Mouse (Mus musculus) hindbrain, embryonic 16.5 days (tissue): ENCODE results near the gene Prss12. TPM values are rescaled to one million over a fixed set of nuclear protein-coding genes. Genes with fewer than 3 reads are reported as not detected.
"Not testable (repeated sequence)": the region's sequence is repeated elsewhere in the genome, so short reads cannot be mapped to it uniquely, and the experiment has no call there.

ENCODE experiments used
- ATAC-seq: fragments of 200-750 bp; cut with Nextera tagmentation; 2 replicates; pipeline ENCODE4 v1.8.0; 2017; ENCODE audit warnings: moderate TSS enrichment, moderate library complexity
- H3K27ac ChIP-seq: fragments of 300-500 bp; sonication (generic); 2 replicates; pipeline ENCODE4 v1.5.1; 2014; ENCODE audit warnings: low read depth, mild to moderate bottlenecking, control low read depth, low read length, moderate library complexity
- H3K27me3 ChIP-seq: fragments of 300-500 bp; sonication (generic); replicated peaks from 2 replicates; pipeline ENCODE4 v1.6.1; 2014; ENCODE audit warnings: low read length; ENCODE audit not compliant: control insufficient read depth, insufficient read depth
- H3K36me3 ChIP-seq: fragments of 300-500 bp; sonication (generic); 2 replicates; pipeline ENCODE4 v1.6.1; 2014; ENCODE audit warnings: mild to moderate bottlenecking, low read length, moderate library complexity, mixed read lengths; ENCODE audit not compliant: control insufficient read depth, insufficient read depth
- H3K4me1 ChIP-seq: fragments of 300-500 bp; sonication (generic); 2 replicates; pipeline ENCODE4 v1.6.1; 2014; ENCODE audit warnings: low read depth, low read length; ENCODE audit not compliant: control insufficient read depth, insufficient read depth
- H3K4me2 ChIP-seq: fragments of 300-500 bp; sonication (generic); 2 replicates; pipeline ENCODE4 v1.6.1; 2014; ENCODE audit warnings: mild to moderate bottlenecking, low read length, control low read depth, moderate library complexity
- H3K4me3 ChIP-seq: fragments of 300-500 bp; sonication (generic); 2 replicates; pipeline ENCODE4 v1.5.1; 2014; ENCODE audit warnings: mild to moderate bottlenecking, low read length, control low read depth, moderate library complexity
- H3K9ac ChIP-seq: fragments of 300-500 bp; sonication (generic); 2 replicates; pipeline ENCODE4 v1.6.1; 2014; ENCODE audit warnings: low read depth, mild to moderate bottlenecking, control low read depth, low read length, moderate library complexity
- H3K9me3 ChIP-seq: fragments of 300-500 bp; sonication (generic); 2 replicates; pipeline ENCODE4 v1.6.1; 2014; ENCODE audit warnings: mild to moderate bottlenecking, low read length, moderate library complexity; ENCODE audit not compliant: control insufficient read depth
- WGBS: fragments of 180-500 bp; shearing (Covaris S2); extraction: QIAGEN DNeasy Blood & Tissue Kit; methylation state at CpG from one replicate; pipeline ENCODE4 v1.1.7; 2014; 5-methylcytosine and 5-hydroxymethylcytosine counted together
- polyA plus RNA-seq: library from polyadenylated mRNA; unstranded; fragments of >200 nt; fragmentation: Nextera tagmentation; extraction: Ambion mirVana; gene quantifications from 2 replicates; pipeline ENCODE4 v1.2.1, GENCODE M21; 2015

Prss12 gene
- polyA plus RNA-seq, 1 experiment from 2014 or later = 25.9 TPM

DNA sequence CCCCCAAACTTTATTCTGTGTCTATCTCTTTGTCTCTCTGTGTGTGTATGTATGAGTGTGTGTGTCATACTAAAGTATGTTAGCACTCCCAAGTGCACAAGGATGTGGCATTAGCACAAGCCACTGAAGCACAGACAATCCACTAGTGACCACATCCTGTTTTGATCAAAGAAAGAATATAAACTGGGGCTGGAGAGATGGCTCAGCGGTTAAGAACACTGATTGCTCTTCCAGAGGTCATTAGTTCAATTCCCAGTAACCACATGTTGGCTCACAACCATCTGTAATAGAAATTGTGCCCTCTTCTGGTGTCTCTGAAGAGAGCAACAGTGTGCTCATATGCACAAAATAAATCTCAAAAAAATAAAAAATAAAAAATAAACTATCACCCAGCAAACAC, 12.8 kb downstream of the Prss12 start:
- Histone ChIP-seq H3K4me3 (no peak overlapping the region), H3K27me3 (no peaks in the 10 kb centered on the region), H3K27ac (no peak overlapping the region), H3K36me3 (no peaks in the 10 kb centered on the region), H3K9me3 (no peaks in the 10 kb centered on the region), H3K9ac (no peak overlapping the region), H3K4me1 (no peaks in the 10 kb centered on the region), H3K4me2 (no peak overlapping the region)
- no peak for ATAC-seq
- WGBS = 65% methylated on average over 1 of the region's 1 CpGs

DNA sequence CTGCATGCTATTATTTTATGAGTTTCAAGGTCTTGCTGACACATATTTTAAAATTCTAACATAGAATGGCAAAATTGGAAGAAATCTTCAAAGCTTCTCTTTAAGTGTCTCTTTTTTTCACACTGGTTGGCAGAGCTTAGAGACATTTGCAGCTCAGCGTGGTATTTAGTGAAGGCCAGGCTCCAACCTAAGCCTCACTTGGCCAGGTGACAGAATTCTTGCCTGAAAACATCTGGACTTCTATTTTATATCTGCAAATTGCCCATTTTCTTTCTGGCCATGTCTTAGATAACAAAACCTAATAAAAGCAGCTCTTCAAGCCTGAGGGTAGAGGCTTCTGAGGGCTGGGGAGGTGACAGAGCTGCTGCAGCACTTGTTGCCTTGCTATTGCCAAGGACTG, 13.7 kb downstream of the Prss12 start:
- no peak for ATAC-seq
- Histone ChIP-seq H3K27ac (no peak overlapping the region), H3K4me3 (no peak overlapping the region), H3K4me1 (no peaks in the 10 kb centered on the region), H3K27me3 (no peaks in the 10 kb centered on the region), H3K4me2 (no peak overlapping the region), H3K9ac (no peak overlapping the region), H3K36me3 (no peaks in the 10 kb centered on the region), H3K9me3 (no peaks in the 10 kb centered on the region)
- 68% methylated on average over 1 of the region's 1 CpGs for WGBS

DNA sequence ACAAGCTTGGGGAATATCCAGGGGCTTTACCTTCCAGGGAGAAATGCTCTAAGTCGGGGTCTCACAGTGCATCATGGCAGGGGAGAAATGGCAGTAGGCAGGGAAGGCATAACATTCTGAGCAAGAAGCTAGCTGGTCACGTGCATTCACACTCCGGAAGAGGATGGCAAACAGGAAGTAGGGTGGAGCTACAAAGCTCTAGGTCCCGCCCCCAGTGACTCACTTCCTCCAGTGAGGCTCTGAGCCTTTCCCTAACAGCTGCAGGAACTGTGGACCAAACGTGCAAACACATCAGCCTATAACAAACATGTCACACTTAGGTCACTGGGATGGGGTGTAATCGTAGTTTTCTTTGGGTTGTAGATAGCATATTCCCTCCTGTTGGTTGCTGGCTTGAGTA, 15.6 kb downstream of the Prss12 start:
- no peaks in the 10 kb centered on the region for H3K9me3 ChIP-seq
- H3K36me3 ChIP-seq = no peaks in the 10 kb centered on the region
- no peaks in the 10 kb centered on the region for H3K27me3 ChIP-seq
- no peak overlapping the region for H3K4me2 ChIP-seq
- 84% methylated on average over 6 of the region's 6 CpGs for WGBS
- H3K9ac ChIP-seq = no peak overlapping the region
- no peak overlapping the region for H3K4me3 ChIP-seq
- no peak overlapping the region for H3K27ac ChIP-seq
- ATAC-seq = no peak
- no peaks in the 10 kb centered on the region for H3K4me1 ChIP-seq

DNA sequence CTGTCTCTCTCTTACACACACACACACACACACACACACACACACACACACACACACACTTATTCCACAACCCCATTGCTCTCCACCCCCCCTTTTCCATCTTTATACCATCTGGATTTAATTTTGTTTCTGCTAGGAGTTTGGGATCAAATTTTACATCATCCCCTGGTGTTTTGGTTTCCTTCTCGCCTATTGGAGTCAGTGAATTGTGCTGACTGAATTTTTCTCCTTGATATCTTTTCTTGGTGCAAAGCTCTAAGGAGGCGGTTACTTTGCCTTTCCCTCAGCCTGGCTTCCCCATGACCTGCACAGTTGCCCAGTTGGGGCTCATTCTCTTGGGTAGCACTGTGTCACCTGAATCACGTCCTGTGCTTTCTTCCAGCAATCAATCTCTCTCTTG, 30.1 kb downstream of the Prss12 start:
- WGBS = 74% methylated on average over 3 of the region's 3 CpGs
- H3K36me3 ChIP-seq = no peaks in the 10 kb centered on the region

DNA sequence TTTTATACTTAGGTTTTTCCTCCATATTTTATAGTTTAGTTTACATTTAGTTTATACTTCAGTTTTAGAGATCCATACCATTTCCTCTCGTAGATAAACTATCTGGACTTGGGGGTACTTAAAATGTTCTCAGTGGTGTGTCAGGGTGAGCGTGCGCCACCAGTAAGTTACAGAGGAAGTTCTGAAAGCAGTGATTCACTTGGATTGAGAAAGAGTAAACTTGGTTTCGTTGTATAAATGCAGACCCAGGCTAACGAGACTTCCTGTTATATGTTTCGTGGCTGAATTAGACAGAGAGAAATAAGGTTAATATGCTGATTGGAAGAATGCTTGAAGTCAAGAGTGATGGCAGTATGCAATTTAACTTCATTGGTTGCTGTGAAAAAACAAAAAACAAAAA, 34.6 kb downstream of the Prss12 start:
- Histone ChIP-seq H3K27ac (no peak overlapping the region), H3K9ac (no peak overlapping the region), H3K27me3 (no peaks in the 10 kb centered on the region), H3K4me3 (no peak overlapping the region), H3K4me1 (no peaks in the 10 kb centered on the region), H3K36me3 (no peaks in the 10 kb centered on the region), H3K4me2 (no peak overlapping the region), H3K9me3 (no peaks in the 10 kb centered on the region)
- WGBS = 89% methylated on average over 6 of the region's 6 CpGs
- no peak for ATAC-seq

More for the DNA sequence above, 30.1 kb downstream of the Prss12 start:
- Histone ChIP-seq H3K4me3 (no peak overlapping the region), H3K27ac (no peak overlapping the region), H3K9ac (no peak overlapping the region), H3K4me2 (no peak overlapping the region), H3K9me3 (no peaks in the 10 kb centered on the region), H3K27me3 (no peaks in the 10 kb centered on the region), H3K4me1 (no peaks in the 10 kb centered on the region)
- ATAC-seq = no peak

DNA sequence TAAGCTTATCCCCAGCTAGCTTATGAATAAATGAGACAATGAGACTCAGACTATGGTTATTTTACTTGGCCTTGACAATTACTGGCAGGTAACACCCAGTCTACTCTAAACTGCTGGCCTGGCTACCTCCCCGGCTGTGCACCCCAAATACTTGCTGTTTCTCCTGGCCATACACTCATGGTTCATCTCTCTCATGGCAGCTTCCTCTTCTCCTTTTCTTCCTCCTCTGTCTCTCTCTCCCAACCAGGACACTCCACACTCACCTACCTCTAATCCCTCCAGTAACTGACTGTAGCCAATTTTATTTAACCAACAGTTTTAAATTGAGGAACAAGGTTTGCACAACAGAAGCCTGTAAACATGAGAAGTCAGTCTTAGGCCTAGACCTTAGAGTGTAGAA, 45.1 kb downstream of the Prss12 start:
- WGBS = 95% methylated on average over 1 of the region's 1 CpGs

DNA sequence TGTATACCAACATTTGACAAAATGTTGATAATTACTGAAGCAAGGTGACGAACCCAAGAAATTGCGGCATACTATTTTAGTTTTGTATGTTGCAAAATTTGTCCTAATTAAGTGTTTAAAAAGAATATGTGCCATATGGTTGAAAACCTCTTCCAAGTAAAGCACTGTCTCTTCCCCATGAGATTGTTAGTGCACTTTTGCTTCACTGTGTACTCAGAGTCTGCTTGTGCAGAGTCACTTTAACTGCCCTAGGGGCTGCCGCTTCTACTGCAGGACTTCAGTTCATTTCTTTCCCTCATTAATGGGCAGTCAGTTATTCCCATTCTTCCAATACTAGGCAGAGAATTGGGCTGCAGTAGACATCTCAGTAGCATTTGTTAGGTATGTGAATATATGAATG, 46.5 kb downstream of the Prss12 start:
- no peaks in the 10 kb centered on the region for H3K9me3 ChIP-seq
- no peak overlapping the region for H3K4me2 ChIP-seq
- no peaks in the 10 kb centered on the region for H3K4me1 ChIP-seq
- H3K27ac ChIP-seq = no peak overlapping the region
- WGBS = 94% methylated on average over 3 of the region's 3 CpGs
- no peaks in the 10 kb centered on the region for H3K36me3 ChIP-seq
- H3K4me3 ChIP-seq = no peak overlapping the region
- no peak for ATAC-seq
- no peak overlapping the region for H3K9ac ChIP-seq
- no peaks in the 10 kb centered on the region for H3K27me3 ChIP-seq

More for the DNA sequence above, 45.1 kb downstream of the Prss12 start:
- no peaks in the 10 kb centered on the region for H3K36me3 ChIP-seq
- no peak overlapping the region for H3K27ac ChIP-seq
- no peaks in the 10 kb centered on the region for H3K27me3 ChIP-seq
- H3K4me3 ChIP-seq = no peak overlapping the region
- no peaks in the 10 kb centered on the region for H3K9me3 ChIP-seq
- no peaks in the 10 kb centered on the region for H3K4me1 ChIP-seq
- no peak overlapping the region for H3K9ac ChIP-seq
- H3K4me2 ChIP-seq = no peak overlapping the region
- ATAC-seq = no peak

DNA sequence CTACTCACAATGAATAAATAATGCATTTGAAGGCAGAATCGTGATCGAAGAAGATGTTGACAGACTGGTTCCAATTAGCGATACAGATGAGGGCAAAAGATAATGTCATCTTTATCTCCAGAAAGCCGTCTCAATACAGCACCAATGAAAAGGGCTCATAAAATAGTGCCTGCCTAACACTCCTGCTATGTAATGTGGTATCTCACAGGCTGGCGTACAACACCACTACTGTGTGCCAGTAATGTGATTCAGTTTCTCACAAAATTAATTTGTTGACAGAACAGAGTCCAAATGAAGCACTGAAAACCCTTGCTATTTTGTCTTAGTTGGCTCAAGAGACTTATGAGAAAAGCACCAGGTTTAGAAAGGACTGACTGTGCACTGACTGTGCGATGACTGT, 48.4 kb downstream of the Prss12 start:
- no peak overlapping the region for H3K4me2 ChIP-seq
- H3K36me3 ChIP-seq = no peaks in the 10 kb centered on the region
- H3K27me3 ChIP-seq = no peaks in the 10 kb centered on the region
- H3K4me3 ChIP-seq = no peak overlapping the region
- WGBS = 72% methylated on average over 6 of the region's 6 CpGs
- no peak for ATAC-seq
- no peak overlapping the region for H3K27ac ChIP-seq
- H3K9ac ChIP-seq = no peak overlapping the region
- no peaks in the 10 kb centered on the region for H3K4me1 ChIP-seq
- no peaks in the 10 kb centered on the region for H3K9me3 ChIP-seq

DNA sequence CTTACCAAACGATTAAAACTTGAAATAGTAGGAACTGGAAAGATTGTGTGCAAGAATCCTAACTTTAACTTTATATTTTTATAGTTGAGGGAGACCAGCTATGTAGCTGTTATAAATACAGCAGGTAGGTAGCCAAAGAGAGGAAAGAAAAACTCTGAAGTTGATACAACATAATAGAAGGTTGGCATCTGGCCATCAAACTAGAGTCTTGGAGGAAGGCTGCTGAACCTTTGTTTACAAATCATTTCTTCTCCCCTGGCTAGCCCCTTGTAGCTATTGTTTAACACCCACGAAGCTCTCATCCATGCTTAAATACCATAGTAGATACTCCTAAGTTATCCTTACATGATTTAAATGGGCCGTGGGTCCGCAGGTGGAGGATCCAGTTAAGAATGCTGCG, 52.1 kb downstream of the Prss12 start:
- no peak overlapping the region for H3K9ac ChIP-seq
- H3K27ac ChIP-seq = no peak overlapping the region
- no peaks in the 10 kb centered on the region for H3K27me3 ChIP-seq
- H3K4me2 ChIP-seq = no peak overlapping the region
- no peaks in the 10 kb centered on the region for H3K4me1 ChIP-seq
- 91% methylated on average over 5 of the region's 5 CpGs for WGBS
- no peak overlapping the region for H3K4me3 ChIP-seq
- no peaks in the 10 kb centered on the region for H3K9me3 ChIP-seq
- no peaks in the 10 kb centered on the region for H3K36me3 ChIP-seq
- ATAC-seq = no peak

DNA sequence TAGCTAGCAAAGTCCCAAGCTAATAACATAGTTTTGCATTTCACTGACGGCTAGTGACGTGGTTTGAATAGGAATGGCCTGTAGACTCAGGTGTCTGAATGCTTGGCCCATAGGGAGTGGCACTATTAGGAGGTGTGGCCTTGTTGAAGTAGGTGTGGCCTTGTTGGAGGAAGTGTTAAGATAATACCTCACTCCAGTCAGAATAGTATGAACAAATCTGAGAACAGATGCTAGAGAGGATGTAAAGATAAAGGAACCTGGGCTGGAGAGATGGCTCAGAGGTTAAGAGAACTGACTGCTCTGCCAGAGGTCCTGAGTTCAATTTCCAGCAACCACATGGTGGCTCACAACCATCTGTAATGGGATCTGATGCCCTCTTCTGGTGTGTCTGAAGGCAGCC, 55.1 kb downstream of the Prss12 start:
- H3K27me3 ChIP-seq, H3K27ac ChIP-seq, H3K36me3 ChIP-seq, H3K4me1 ChIP-seq, H3K9me3 ChIP-seq, H3K9ac ChIP-seq, H3K4me3 ChIP-seq, H3K4me2 ChIP-seq, ATAC-seq: not testable (repeated sequence)
- 93% methylated on average over 2 of the region's 2 CpGs for WGBS
